Mouse (Mus musculus) T-helper 1 cell (primary cell): ENCODE data around the gene Mpst.

Experiments used
- in situ Hi-C: fragments of 300-600 bp; cut with MboI, MseI; formaldehyde crosslinking; loops from one replicate; pipeline ENCODE4 v1.15.1; 2025; ENCODE audit warnings: high pct_unique_total_duplicates

Gene Mpst

DNA sequence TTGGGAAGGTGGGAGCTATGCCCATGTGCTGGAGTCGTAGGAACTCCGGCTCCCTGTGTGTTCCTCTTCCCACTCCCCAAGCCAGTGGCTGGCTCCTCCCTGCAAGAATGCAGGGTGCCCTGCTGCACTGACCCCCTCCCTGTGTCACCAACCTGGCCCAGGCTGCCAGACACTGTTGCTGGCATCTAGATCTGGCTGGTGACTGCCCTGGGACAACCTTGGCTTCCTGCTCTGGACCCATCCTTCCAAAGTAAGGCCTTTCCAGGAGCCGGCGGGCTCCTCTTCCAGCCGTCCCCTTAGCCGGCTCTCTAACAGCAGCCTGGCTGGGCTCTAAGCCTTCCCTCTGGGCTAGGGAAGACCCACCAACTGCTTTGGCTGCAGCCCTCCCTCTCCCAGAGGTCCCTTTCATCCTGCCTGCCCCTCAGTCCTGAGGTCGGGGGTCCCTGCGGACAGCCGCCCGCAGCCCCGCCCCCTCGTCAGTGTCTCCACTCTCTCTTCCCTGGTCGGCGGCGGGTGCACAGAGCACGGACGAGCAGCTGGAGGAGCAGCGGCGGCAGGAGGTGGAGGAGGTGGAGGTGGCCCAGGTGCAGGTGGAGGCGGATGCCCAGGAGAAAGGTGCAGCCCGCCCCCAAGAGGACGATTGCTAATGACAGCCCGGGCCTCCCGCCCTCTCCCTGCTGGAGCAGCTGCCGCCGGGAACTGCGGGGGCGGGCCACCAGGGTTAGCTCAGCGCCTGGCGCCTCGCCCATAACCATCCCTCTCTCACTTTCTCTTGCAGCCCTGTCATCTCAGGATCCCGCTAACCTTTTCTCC is 30.4 kb downstream of the Mpst start:
- in situ Hi-C loops: no loop called here

DNA sequence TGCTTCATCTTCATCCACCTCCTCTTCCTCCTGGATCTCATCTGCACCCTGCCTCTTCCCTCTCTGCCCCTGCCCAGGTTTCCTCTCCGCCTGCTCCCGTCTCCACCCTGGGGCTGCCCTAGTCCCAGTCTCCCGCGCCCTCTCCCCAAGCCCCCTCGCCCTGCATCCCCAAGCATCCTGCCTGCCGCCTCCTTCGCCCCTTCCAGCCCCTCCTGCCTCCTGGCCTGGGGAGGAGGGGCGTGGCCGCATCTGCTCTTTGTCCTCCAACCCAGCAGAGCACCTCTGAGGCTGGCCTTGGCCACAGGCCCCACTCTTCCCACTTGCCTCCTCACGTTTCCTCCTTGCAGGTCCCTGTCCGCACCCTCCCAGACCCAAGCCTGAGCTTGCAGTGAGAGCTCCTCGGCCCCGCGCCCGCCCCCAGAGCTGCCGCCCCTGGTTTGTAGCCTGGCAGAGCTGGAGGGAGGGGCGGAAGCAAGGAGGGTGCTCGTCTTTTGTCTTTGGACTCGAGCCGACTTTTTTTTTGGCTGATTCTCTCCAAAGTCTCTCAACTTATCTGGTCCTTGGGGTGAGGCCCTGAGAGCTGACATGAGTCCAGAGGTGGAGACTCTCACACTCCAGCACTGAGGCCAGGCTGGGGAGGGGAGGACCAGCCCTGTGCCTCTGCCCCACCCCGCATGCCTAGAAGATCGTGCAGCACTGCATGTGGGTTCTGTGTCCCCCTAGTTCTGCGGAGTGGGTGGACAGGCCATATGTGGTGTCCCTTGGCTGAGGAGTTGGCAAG is 31.2 kb downstream of the Mpst start:
- in situ Hi-C loops: no loop called here

GRCm38 (mm10) chr15:78438018-78438394 is 31.8 kb downstream of the Mpst start:
- in situ Hi-C loops: no loop called here

DNA sequence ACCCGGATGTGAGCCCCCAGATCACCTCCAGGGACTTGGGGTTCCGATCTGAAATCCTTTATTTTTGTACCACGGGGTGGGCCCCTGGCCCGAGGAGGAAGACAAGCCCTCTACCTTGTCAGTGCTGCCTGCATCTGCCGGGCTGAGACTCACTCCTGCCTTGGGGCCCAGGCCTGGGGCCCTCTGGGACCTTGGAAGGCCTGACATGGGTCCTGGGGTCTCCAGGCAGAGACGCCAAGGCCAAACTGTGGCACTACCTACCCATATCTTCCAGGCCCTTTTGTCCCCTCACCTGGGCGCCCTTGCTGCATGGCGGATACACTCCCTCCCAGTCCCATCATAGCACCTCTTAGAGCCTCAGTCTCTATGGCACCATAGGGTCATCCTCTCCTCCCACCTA is 32.3 kb downstream of the Mpst start:
- in situ Hi-C loops: no loop called here

GRCm38 (mm10) chr15:78438973-78439372 is 32.8 kb downstream of the Mpst start:
- in situ Hi-C loops: no loop called here

DNA sequence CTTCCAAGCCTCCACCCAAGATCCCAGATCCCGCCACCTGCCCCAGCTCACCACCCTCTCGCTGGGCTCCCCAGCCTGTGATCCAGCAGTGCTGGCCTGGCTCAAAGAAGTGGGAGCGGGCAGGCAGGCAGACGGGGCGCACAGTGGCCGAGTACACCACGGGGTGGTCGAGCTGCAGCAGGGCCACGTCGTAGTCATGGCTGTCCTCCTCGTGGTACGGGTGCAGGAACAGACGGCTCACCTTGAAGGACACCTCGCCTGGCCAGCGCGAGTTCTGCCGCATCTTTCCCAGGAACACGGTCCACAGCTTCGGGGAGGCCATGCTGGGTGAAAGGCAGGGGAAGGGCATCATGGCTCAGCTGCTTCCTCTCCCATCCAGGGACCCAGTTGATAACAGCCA is 36.0 kb downstream of the Mpst start:
- in situ Hi-C loops: no loop called here

GRCm38 (mm10) chr15:78443857-78444256 is 37.6 kb downstream of the Mpst start:
- in situ Hi-C loops: no loop called here

- in situ Hi-C loops: loop anchor here (5.0 kb wide), 2 partner anchors 35 to 90 kb away; no protein-coding TSS in a partner anchor
Measured at GRCm38 (mm10) chr15:78447121-78447520, 40.9 kb downstream of the Mpst start.

DNA sequence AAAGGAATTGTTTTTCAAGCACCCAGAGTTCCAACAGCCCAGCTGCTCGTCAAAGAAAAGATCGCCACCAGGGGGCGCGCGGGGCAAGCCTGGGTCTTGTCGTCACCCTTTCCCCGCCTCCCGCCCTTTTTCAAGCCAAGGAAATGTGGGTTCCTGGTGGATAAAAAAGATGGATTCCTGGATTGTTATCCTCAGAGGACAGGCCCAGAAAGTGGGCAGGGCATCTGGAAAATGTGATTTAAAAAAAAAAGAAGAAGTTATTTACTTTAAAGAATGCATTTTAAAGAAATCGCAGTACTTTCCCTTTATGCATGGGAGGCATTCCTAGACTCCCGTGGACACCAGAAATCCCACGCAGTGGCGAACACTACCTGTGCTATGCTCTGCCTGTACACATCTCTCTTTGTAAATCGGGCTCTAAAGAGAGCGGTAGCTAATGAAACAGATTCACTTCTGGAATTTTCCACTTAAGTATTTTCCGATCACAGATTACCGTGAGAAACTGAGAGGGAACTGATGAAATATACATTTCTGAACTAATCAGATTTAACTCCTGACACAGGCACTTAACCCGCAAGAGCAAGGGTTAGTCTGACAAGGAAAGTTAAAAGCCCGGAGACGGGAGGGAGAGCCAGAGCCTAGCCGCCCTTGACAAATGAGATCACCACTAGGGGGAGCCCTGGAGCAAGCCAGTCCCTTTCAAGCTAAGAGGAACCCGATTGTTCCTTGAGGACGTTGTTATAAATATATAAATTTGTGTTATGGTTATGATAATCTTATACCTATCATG is 41.7 kb downstream of the Mpst start:
- in situ Hi-C loops: loop anchor here (5.0 kb wide), 2 partner anchors 34 to 89 kb away; no protein-coding TSS in a partner anchor

- in situ Hi-C loops: loop anchor here (5.0 kb wide), 2 partner anchors 33 to 88 kb away; no protein-coding TSS in a partner anchor
Measured at GRCm38 (mm10) chr15:78449131-78449530, 42.9 kb downstream of the Mpst start.

GRCm38 (mm10) chr15:78449694-78450418 is 43.6 kb downstream of the Mpst start:
- in situ Hi-C loops: loop anchor here (5.0 kb wide), 2 partner anchors 32 to 87 kb away; no protein-coding TSS in a partner anchor

- in situ Hi-C loops: no loop called here
Measured at GRCm38 (mm10) chr15:78450419-78450768, 44.2 kb downstream of the Mpst start.

DNA sequence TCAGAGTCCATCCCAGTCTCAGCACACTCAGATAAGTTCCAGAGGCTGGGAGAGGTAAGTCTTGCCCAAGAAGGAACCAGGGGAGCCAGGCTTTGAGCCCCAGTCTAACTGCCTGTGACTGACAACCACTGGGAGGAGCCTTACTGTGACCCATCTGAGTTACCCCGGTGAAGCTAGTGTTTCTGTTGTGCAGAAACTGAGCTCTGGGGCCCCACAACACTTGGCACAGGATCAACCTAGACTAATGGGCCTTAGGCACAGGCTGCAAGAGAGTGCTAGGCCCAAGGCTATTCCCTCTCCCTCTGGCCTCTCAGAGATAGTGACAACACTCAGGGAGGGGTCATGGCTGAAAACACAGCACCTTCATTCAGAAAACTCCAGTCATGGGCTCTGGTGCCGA is 45.0 kb downstream of the Mpst start:
- in situ Hi-C loops: no loop called here

DNA sequence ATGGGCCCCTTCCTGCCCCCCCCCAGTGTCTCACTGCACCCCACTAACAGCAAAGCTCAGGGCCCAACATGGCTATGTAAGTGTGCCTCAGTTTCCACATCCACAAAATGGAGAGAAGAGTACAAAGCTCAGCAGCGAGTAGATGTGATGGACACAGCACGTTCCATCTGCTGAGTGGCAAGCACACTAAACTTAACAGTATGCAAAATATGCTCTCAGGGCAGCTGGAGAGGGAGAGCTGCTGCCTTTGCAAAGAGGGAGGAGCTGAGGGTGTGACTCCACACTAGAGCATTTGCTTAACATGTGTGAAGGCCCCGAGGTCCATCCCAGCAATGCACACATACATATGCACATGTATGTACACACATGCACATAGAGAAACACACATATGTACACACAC is 46.7 kb downstream of the Mpst start:
- in situ Hi-C loops: no loop called here

GRCm38 (mm10) chr15:78455168-78455567 is 49.0 kb downstream of the Mpst start:
- in situ Hi-C loops: no loop called here

GRCm38 (mm10) chr15:78456051-78456450 is 49.8 kb downstream of the Mpst start:
- in situ Hi-C loops: no loop called here

- in situ Hi-C loops: no loop called here
Measured at GRCm38 (mm10) chr15:78457193-78457592, 51.0 kb downstream of the Mpst start.

GRCm38 (mm10) chr15:78462981-78463380 is 56.8 kb downstream of the Mpst start:
- in situ Hi-C loops: no loop called here
